Mouse (Mus musculus): ENCODE results near the gene Depdc5. TPM values are rescaled to one million over a fixed set of nuclear protein-coding genes. Genes with fewer than 3 reads are reported as not detected.
A peak's percentile ranks its signal among the peaks of the same experiment; 100 is the strongest.

Depdc5 gene
- total RNA-seq, 1 experiment, result 27.2 TPM

DNA sequence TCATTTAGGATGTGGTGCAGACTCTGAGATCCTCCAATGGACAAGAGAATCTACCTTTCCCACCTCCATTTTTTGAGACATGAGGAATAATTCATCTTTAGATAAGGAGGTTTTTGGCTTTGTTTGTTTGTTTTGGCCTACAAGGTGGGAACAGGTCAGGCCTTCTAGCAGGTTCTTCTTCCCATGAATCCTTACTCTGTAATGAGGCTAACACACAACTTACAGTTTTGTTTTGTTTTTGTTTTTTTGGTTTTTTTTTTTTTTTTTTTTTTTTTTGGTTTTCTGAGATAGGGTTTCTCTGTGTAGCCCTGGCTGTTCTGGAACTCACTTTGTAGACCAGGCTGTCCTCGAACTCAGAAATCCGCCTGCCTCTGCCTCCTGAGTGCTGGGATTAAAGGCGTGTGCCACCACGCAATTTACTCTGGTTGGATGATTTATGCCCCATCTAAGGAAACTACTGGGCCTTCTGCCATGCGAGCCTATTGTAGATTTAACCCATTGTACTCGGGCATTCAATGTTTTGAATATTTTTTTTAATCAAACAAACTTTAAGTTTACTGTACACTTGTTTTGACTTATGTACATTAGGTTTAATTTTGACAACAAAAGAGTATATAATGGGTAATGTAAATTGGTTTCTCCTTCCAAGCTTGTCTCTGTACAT is 900 bp upstream of the Depdc5 start:
- DNase-seq (ENCODE audit: low read depth, low spot score), result no peak
- H3K27ac ChIP-seq (ENCODE audit: insufficient read depth, low read depth, low read length, poor library complexity, severe bottlenecking), result no peak overlapping the region
- H3K9ac ChIP-seq (ENCODE audit: insufficient read depth, low read depth, low read length, poor library complexity, severe bottlenecking), result no peak overlapping the region
- TF ChIP-seq CHD2 (IDR thresholded peaks at IDR 0.05; ENCODE audit: low read depth, low read length) (no peak), ZNF384 (IDR thresholded peaks at IDR 0.05; ENCODE audit: low read depth, low read length) (peak; percentile 63; the same call in 1 of the 2 replicates)
- H3K36me3 ChIP-seq (ENCODE audit: control insufficient read depth, insufficient read depth, low read length, poor library complexity, severe bottlenecking), result peaks cover 2% of the 10 kb centered on the region
- no peaks in the 10 kb centered on the region; a peak in 1 of 4 replicates for H3K4me1 ChIP-seq (ENCODE audit: control insufficient read depth in 2 of 2, insufficient read depth in 2 of 2, low read length in 2 of 2, poor library complexity in 1 of 2)
- in situ Hi-C loops (cut with MboI; ENCODE audit: low sequenced_read_pairs in 2 of 2, unreplicated experiment in 2 of 2), result no loop called here
- peak overlapping the region in 1 of 2 experiments; percentile 89; a peak in 2 of 4 replicates for H3K4me3 ChIP-seq (ENCODE audit: insufficient read depth in 1 of 2, low read depth in 1 of 2, low read length in 2 of 2, poor library complexity in 1 of 2, severe bottlenecking in 1 of 2)
- no peaks in the 10 kb centered on the region for H3K9me3 ChIP-seq (ENCODE audit: control insufficient read depth, insufficient read depth, low read depth, low read length)

DNA sequence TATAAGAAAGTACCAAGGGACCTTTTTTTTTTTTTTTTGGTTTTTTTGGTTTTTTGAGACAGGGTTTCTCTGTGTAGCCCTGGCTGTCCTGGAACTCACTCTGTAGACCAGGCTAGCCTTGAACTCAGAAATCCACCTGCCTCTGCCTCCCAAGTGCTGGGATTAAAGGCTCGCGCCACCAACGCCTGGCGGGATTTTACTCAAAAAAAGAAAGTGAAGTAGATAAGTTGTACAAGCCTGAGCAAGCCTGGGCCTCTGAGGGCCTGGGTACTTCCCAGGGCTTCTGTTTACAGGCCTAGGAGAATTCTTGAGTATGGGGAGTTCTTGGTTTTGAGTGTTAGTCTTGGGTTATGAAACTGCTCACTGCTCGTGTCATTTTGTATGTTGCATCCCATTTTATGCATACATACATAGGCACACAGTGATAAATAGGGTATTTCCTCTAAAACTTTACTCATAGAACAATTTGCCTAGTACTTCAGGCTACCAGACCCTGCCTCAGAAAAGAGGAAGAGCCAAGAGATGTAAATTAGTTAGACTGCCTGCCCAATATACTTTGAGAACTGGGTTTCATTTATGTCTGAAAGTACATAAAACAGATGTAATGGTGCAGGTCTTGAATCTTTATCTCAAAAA is 6.0 kb downstream of the Depdc5 start:
- Histone ChIP-seq H3K9me3 (ENCODE audit: control insufficient read depth, insufficient read depth, low read depth, low read length) (no peaks in the 10 kb centered on the region), H3K4me1 (ENCODE audit: control insufficient read depth in 2 of 2, insufficient read depth in 2 of 2, low read length in 2 of 2, poor library complexity in 1 of 2) (no peaks in the 10 kb centered on the region), H3K4me3 (ENCODE audit: insufficient read depth in 1 of 2, low read depth in 1 of 2, low read length in 2 of 2, poor library complexity in 1 of 2, severe bottlenecking in 1 of 2) (no peak overlapping the region), H3K27ac (ENCODE audit: insufficient read depth, low read depth, low read length, poor library complexity, severe bottlenecking) (no peak overlapping the region), H3K36me3 (ENCODE audit: control insufficient read depth, insufficient read depth, low read length, poor library complexity, severe bottlenecking) (peaks cover 10% of the 10 kb centered on the region), H3K9ac (ENCODE audit: insufficient read depth, low read depth, low read length, poor library complexity, severe bottlenecking) (no peak overlapping the region)
- TF ChIP-seq ZC3H11A (IDR thresholded peaks at IDR 0.05; ENCODE audit: borderline replicate concordance, low read depth, low read length) (no peak), MAFK (IDR thresholded peaks at IDR 0.05; ENCODE audit: insufficient read depth, low read depth, low read length) (no peak)
- DNase-seq (ENCODE audit: low read depth, low spot score), result no peak
- in situ Hi-C loops (cut with MboI; ENCODE audit: low sequenced_read_pairs in 2 of 2, unreplicated experiment in 2 of 2), result no loop called here

DNA sequence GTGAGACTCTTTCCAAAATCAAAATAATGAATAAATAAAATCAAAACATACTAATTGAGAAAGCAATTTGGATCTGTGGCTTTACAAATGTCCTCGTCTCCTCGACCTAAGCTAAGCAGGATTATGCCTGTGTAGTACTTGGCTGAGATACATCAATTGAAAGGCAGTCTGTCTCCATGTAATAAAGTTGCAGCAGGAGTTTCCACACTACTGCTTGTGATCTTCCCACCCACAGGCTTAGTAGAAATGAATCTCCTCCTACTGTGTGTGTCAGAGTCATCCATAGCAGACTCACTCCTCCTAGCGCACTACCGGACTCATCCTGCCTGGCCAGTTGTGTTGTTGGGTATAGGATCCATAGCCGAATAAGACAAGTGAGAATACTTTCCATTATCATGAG is 8.8 kb downstream of the Depdc5 start:
- Histone ChIP-seq H3K9ac (ENCODE audit: insufficient read depth, low read depth, low read length, poor library complexity, severe bottlenecking) (no peak overlapping the region), H3K9me3 (ENCODE audit: control insufficient read depth, insufficient read depth, low read depth, low read length) (no peaks in the 10 kb centered on the region), H3K4me3 (ENCODE audit: insufficient read depth in 1 of 2, low read depth in 1 of 2, low read length in 2 of 2, poor library complexity in 1 of 2, severe bottlenecking in 1 of 2) (no peak overlapping the region), H3K4me1 (ENCODE audit: control insufficient read depth in 2 of 2, insufficient read depth in 2 of 2, low read length in 2 of 2, poor library complexity in 1 of 2) (no peaks in the 10 kb centered on the region), H3K27ac (ENCODE audit: insufficient read depth, low read depth, low read length, poor library complexity, severe bottlenecking) (no peak overlapping the region), H3K36me3 (ENCODE audit: control insufficient read depth, insufficient read depth, low read length, poor library complexity, severe bottlenecking) (peaks cover 10% of the 10 kb centered on the region)
- DNase-seq (ENCODE audit: low read depth, low spot score), result no peak
- no peak for TF ChIP-seq CHD2 (IDR thresholded peaks at IDR 0.05; ENCODE audit: low read depth, low read length)
- no peak for TF ChIP-seq ZC3H11A (IDR thresholded peaks at IDR 0.05; ENCODE audit: borderline replicate concordance, low read depth, low read length)
- no peak for TF ChIP-seq HCFC1 (IDR thresholded peaks at IDR 0.05; ENCODE audit: borderline replicate concordance, insufficient read depth, low read length)
- in situ Hi-C loops (cut with MboI; ENCODE audit: low sequenced_read_pairs in 2 of 2, unreplicated experiment in 2 of 2), result no loop called here

DNA sequence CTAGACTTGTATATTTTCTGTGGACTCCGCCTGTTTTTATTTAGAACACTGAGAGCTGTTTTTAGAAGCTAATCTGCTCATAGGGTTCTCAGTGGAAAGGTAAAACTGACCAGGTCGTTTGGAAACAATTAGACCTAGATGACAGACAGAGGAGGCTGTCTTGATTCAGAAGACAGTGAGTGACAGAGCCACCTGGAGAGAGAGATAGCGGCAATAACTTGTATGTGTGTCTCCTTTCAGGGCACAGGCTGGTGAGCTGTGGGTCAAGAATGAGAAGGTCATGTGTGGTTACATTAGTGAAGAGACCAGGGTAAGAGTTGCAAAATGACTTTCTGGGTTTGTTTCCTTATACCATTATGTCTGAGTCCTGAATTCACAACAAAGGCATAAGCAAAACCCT is 23.2 kb downstream of the Depdc5 start:
- H3K4me1 ChIP-seq (ENCODE audit: control insufficient read depth in 2 of 2, insufficient read depth in 2 of 2, low read length in 2 of 2, poor library complexity in 1 of 2), result no peaks in the 10 kb centered on the region
- TF ChIP-seq HCFC1 (IDR thresholded peaks at IDR 0.05; ENCODE audit: borderline replicate concordance, insufficient read depth, low read length), result no peak
- TF ChIP-seq ZC3H11A (IDR thresholded peaks at IDR 0.05; ENCODE audit: borderline replicate concordance, low read depth, low read length), result no peak
- no peak for TF ChIP-seq CHD2 (IDR thresholded peaks at IDR 0.05; ENCODE audit: low read depth, low read length)
- no peak for TF ChIP-seq ZNF384 (IDR thresholded peaks at IDR 0.05; ENCODE audit: low read depth, low read length)
- no peak for TF ChIP-seq MAFK (IDR thresholded peaks at IDR 0.05; ENCODE audit: insufficient read depth, low read depth, low read length)
- H3K4me3 ChIP-seq (ENCODE audit: insufficient read depth in 1 of 2, low read depth in 1 of 2, low read length in 2 of 2, poor library complexity in 1 of 2, severe bottlenecking in 1 of 2), result no peak overlapping the region
- no peak overlapping the region for H3K27ac ChIP-seq (ENCODE audit: insufficient read depth, low read depth, low read length, poor library complexity, severe bottlenecking)
- H3K9ac ChIP-seq (ENCODE audit: insufficient read depth, low read depth, low read length, poor library complexity, severe bottlenecking), result no peak overlapping the region
- in situ Hi-C loops (cut with MboI; ENCODE audit: low sequenced_read_pairs in 2 of 2, unreplicated experiment in 2 of 2), result no loop called here
- no peak for DNase-seq (ENCODE audit: low read depth, low spot score)
- H3K36me3 ChIP-seq (ENCODE audit: control insufficient read depth, insufficient read depth, low read length, poor library complexity, severe bottlenecking), result peaks cover 9% of the 10 kb centered on the region
- H3K9me3 ChIP-seq (ENCODE audit: control insufficient read depth, insufficient read depth, low read depth, low read length), result no peaks in the 10 kb centered on the region

DNA sequence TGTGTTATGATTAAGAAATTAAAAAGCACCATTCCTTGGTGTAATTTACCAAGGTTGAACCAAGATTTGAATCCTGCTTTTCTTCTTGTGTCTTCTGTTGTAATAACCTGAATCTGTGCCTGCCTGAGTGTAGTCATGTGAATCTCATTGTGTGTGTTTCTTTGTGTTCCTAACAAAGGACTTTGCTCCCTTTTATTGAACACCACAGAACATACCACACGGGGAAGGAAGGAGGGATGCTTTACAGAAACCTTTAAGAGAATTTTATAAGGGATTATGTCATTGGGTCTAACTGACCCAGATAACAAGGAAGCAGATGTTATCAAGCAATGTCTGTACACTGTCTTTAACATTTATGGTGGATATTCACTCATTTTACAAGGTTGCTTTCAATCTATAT is 44.0 kb downstream of the Depdc5 start:
- no peak overlapping the region for H3K4me3 ChIP-seq (ENCODE audit: insufficient read depth in 1 of 2, low read depth in 1 of 2, low read length in 2 of 2, poor library complexity in 1 of 2, severe bottlenecking in 1 of 2)
- in situ Hi-C loops (cut with MboI; ENCODE audit: low sequenced_read_pairs in 2 of 2, unreplicated experiment in 2 of 2), result no loop called here
- peaks cover 2% of the 10 kb centered on the region for H3K36me3 ChIP-seq (ENCODE audit: control insufficient read depth, insufficient read depth, low read length, poor library complexity, severe bottlenecking)
- TF ChIP-seq CHD2 (IDR thresholded peaks at IDR 0.05; ENCODE audit: low read depth, low read length), result no peak
- TF ChIP-seq MAFK (IDR thresholded peaks at IDR 0.05; ENCODE audit: insufficient read depth, low read depth, low read length), result no peak
- TF ChIP-seq ZC3H11A (IDR thresholded peaks at IDR 0.05; ENCODE audit: borderline replicate concordance, low read depth, low read length), result no peak
- TF ChIP-seq ZNF384 (IDR thresholded peaks at IDR 0.05; ENCODE audit: low read depth, low read length), result no peak
- TF ChIP-seq HCFC1 (IDR thresholded peaks at IDR 0.05; ENCODE audit: borderline replicate concordance, insufficient read depth, low read length), result no peak
- H3K9me3 ChIP-seq (ENCODE audit: control insufficient read depth, insufficient read depth, low read depth, low read length), result no peaks in the 10 kb centered on the region
- no peak overlapping the region for H3K9ac ChIP-seq (ENCODE audit: insufficient read depth, low read depth, low read length, poor library complexity, severe bottlenecking)
- H3K27ac ChIP-seq (ENCODE audit: insufficient read depth, low read depth, low read length, poor library complexity, severe bottlenecking), result no peak overlapping the region
- 0 out of 4 replicates have a peak, but pooled peaks cover 0 to 4% of the 10 kb centered on the region in 2 experiments for H3K4me1 ChIP-seq (ENCODE audit: control insufficient read depth in 2 of 2, insufficient read depth in 2 of 2, low read length in 2 of 2, poor library complexity in 1 of 2)
- DNase-seq (ENCODE audit: low read depth, low spot score), result no peak

Measured in ES-E14 (cell line).